In genomic region chr16:35591756-35592155, GRCm38 (mm10) we compare ENCODE assay signal across 9 mouse cellular contexts. TPM values are rescaled to one million over a fixed set of nuclear protein-coding genes. Genes with fewer than 3 reads are reported as not detected.
A peak's percentile ranks its signal among the peaks of the same experiment; 100 is the strongest.
DNase-seq lines count a peak whose midpoint lies in the region; ATAC-seq and TF ChIP-seq lines count a peak whose summit lies in the region.
"Had no signal": no experiment of that assay in that cellular context is flagged by ENCODE, and none has a peak within 500 bp of the region (broad histone marks: within the 10 kb centered on the region; RNA-seq: fewer than 3 reads in every experiment).

No protein-coding gene starts in this region.

- no peaks in the 10 kb centered on the region for H3K9me3 ChIP-seq in E14TG2a.4 (ENCODE audit: low read length)
- no peaks in the 10 kb centered on the region for H3K9me3 ChIP-seq in hindbrain, embryonic 15.5 days
- H3K9me3 ChIP-seq in midbrain, embryonic 12.5 days = peaks cover 3% of the 10 kb centered on the region; the same call in 1 of the 2 replicates
- H3K9me3 ChIP-seq: kidney, embryonic 15.5 days had no signal

- peaks cover 76% of the 10 kb centered on the region for H3K4me1 ChIP-seq in E14TG2a.4 (replicated peaks; ENCODE audit: low read depth, low read length)
- peaks cover 75% of the 10 kb centered on the region for H3K4me1 ChIP-seq in hindbrain, embryonic 15.5 days (replicated peaks)
- H3K4me1 ChIP-seq in midbrain, embryonic 12.5 days = peaks cover 84% of the 10 kb centered on the region

- H3K27ac ChIP-seq in hindbrain, embryonic 15.5 days (replicated peaks) = peak overlapping the region; percentile 73
- H3K27ac ChIP-seq in midbrain, embryonic 12.5 days (replicated peaks) = peak overlapping the region; percentile 76
- H3K27ac ChIP-seq: kidney, embryonic 15.5 days had no signal

- H3K4me2 ChIP-seq in hindbrain, embryonic 15.5 days = no peak overlapping the region
- peak overlapping the region; percentile 28 for H3K4me2 ChIP-seq in midbrain, embryonic 12.5 days (replicated peaks)
- H3K4me2 ChIP-seq: kidney, embryonic 15.5 days had no signal

- peak; percentile 54; the same call in 1 of the 2 replicates for ATAC-seq in hindbrain, embryonic 15.5 days (ENCODE audit: low FRiP score, low read depth)
- no peak for ATAC-seq in midbrain, embryonic 12.5 days (ENCODE audit: low FRiP score, low read depth)
- no peak for ATAC-seq in erythroblast, adult 5-6 weeks (replicated peaks; ENCODE audit: low FRiP score, poor library complexity, severe bottlenecking)

- 16% methylated on average over 11 of the region's 11 CpGs for WGBS in hindbrain, embryonic 15.5 days
- 10% methylated on average over 11 of the region's 11 CpGs for WGBS in midbrain, embryonic 12.5 days

- H3K27me3 ChIP-seq in E14TG2a.4 (ENCODE audit: insufficient read depth, low read length) = peaks cover 11% of the 10 kb centered on the region
- no peaks in the 10 kb centered on the region for H3K27me3 ChIP-seq in hindbrain, embryonic 15.5 days
- H3K27me3 ChIP-seq in midbrain, embryonic 12.5 days = peaks cover 4% of the 10 kb centered on the region; the same call in 1 of the 2 replicates

- H3K36me3 ChIP-seq in E14TG2a.4 (ENCODE audit: insufficient read depth, low read length) = no peaks in the 10 kb centered on the region; the same call in 1 of the 2 replicates
- H3K36me3 ChIP-seq in hindbrain, embryonic 15.5 days = no peaks in the 10 kb centered on the region
- peaks cover 12% of the 10 kb centered on the region for H3K36me3 ChIP-seq in midbrain, embryonic 12.5 days
- H3K36me3 ChIP-seq: kidney, embryonic 15.5 days had no signal

- H3K4me3 ChIP-seq in E14TG2a.4 (replicated peaks; ENCODE audit: low read length) = peak overlapping the region; percentile 17; the same call in 1 of the 2 replicates
- no peak overlapping the region for H3K4me3 ChIP-seq in hindbrain, embryonic 15.5 days
- no peak overlapping the region for H3K4me3 ChIP-seq in midbrain, embryonic 12.5 days
- H3K4me3 ChIP-seq: kidney, embryonic 15.5 days had no signal

- peak; percentile 80 for DNase-seq in Muller cell, postnatal 12 days (ENCODE audit: inconsistent ontology term)
- DNase-seq in MN1 (ENCODE audit: low spot score) = no peak
- no peak for DNase-seq in embryo, embryonic 11 days
- DNase-seq: gastrocnemius, postnatal 14 days had no signal

- no peak for TF ChIP-seq CTCF in E14TG2a.4 (conservative IDR thresholded peaks at IDR 0.05; ENCODE audit: low read length)

- no peak overlapping the region for H3K9ac ChIP-seq in hindbrain, embryonic 15.5 days
- no peak overlapping the region for H3K9ac ChIP-seq in midbrain, embryonic 12.5 days (replicated peaks)
- H3K9ac ChIP-seq: kidney, embryonic 15.5 days had no signal

RNA-seq across cellular contexts. Expression of gene Sema5b, which starts 50.8 kb away (rescaled TPM):
- 19.8 and 25.6 TPM in 2 replicates for polyA plus RNA-seq in hindbrain, embryonic 15.5 days (2015; fragmentation: Nextera tagmentation; extraction: Ambion mirVana)
- 67.6 and 71.9 TPM in 2 replicates for polyA plus RNA-seq in midbrain, embryonic 12.5 days (2016; fragmentation: Nextera tagmentation; extraction: Ambion mirVana)
- not detected in 2 replicates for total RNA-seq in erythroblast, adult 5-6 weeks (2015; ENCODE audit: low replicate concordance)
- total RNA-seq in erythroblast, adult 5-6 weeks (2017; ENCODE audit: low replicate concordance) = not detected in 2 replicates
